Mouse (Mus musculus) limb, embryonic 15.5 days (tissue): ENCODE results near the gene Olfr592. TPM values are rescaled to one million over a fixed set of nuclear protein-coding genes. Genes with fewer than 3 reads are reported as not detected.
"Not testable (repeated sequence)": the region's sequence is repeated elsewhere in the genome, so short reads cannot be mapped to it uniquely, and the experiment has no call there.

Experiments
- ATAC-seq: fragments of 200-750 bp; cut with Nextera tagmentation; 2 replicates; pipeline ENCODE4 v1.8.0; 2017; ENCODE audit warnings: low read depth, moderate TSS enrichment; ENCODE audit not compliant: insufficient number of reproducible peaks, low FRiP score, low TSS enrichment
- H3K27ac ChIP-seq: fragments of 300-500 bp; sonication (generic); 2 replicates; pipeline ENCODE4 v1.5.1; 2015; ENCODE audit warnings: moderate library complexity, mild to moderate bottlenecking, inconsistent platforms
- H3K27me3 ChIP-seq: fragments of 300-500 bp; sonication (generic); 2 replicates; pipeline ENCODE4 v1.6.1; 2015; ENCODE audit warnings: inconsistent platforms
- H3K36me3 ChIP-seq: fragments of 300-500 bp; sonication (generic); 2 replicates; pipeline ENCODE4 v1.6.1; 2015; ENCODE audit warnings: inconsistent platforms
- H3K4me1 ChIP-seq: fragments of 300-500 bp; sonication (generic); 2 replicates; pipeline ENCODE4 v1.6.1; 2015; ENCODE audit warnings: inconsistent platforms
- H3K4me2 ChIP-seq: fragments of 300-500 bp; sonication (generic); 2 replicates; pipeline ENCODE4 v1.6.1; 2015; ENCODE audit warnings: mild to moderate bottlenecking, inconsistent platforms
- H3K4me3 ChIP-seq: fragments of 300-500 bp; sonication (generic); 2 replicates; pipeline ENCODE4 v1.5.1; 2015; ENCODE audit warnings: mild to moderate bottlenecking, inconsistent platforms
- H3K9ac ChIP-seq: fragments of 300-500 bp; sonication (generic); 2 replicates; pipeline ENCODE4 v1.6.1; 2015; ENCODE audit warnings: inconsistent platforms
- H3K9me3 ChIP-seq: fragments of 300-500 bp; sonication (generic); 2 replicates; pipeline ENCODE4 v1.6.1; 2016; ENCODE audit warnings: inconsistent platforms
- WGBS: fragments of 180-500 bp; shearing (Covaris S2); methylation state at CpG from one replicate; pipeline ENCODE4 v1.1.7; 2015; 5-methylcytosine and 5-hydroxymethylcytosine counted together
- polyA plus RNA-seq: library from polyadenylated mRNA; unstranded; fragments of >200 nt; fragmentation: Nextera tagmentation; extraction: Ambion mirVana; gene quantifications from 2 replicates; pipeline ENCODE4 v1.2.1, GENCODE M21; 2015

Olfr592 gene
- not detected in 2 replicates for polyA plus RNA-seq

DNA sequence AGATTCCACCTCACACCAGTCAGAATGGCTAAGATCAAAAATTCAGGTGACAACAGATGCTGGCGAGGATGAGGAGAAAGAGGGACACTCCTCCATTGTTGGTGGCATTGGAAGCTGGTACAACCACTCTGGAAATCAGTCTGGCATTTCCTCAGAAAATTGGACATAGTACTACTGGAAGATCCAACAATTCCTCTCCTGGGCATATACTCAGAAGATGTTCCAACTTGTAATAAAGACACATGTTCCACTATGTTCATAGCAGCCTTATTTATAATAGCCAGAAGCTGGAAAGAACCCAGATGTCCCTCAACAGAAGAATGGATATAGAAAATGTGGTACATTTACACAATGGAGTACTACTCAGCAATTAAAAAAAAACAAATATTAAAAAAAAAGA, at the start of gene Olfr592:
Gene Olfr592 (plus strand): TSS at position 301 of the 400 bp plus-strand sequence.
- not testable (repeated sequence) for H3K4me1 ChIP-seq, ATAC-seq, H3K27me3 ChIP-seq, H3K9me3 ChIP-seq, H3K4me2 ChIP-seq, H3K36me3 ChIP-seq, H3K27ac ChIP-seq, H3K9ac ChIP-seq, H3K4me3 ChIP-seq
- 77% methylated on average over 1 of the region's 1 CpGs for WGBS

GRCm38 (mm10) chr7:103140579-103140978, 44.0 kb upstream of the Olfr592 start, which contains the start of gene Olfr588-ps1:
Gene Olfr588-ps1, plus strand, starts transcription at chr7:103140879.
- Histone ChIP-seq H3K4me2 (no peak within 1 kb of the TSS), H3K9ac (no peak within 1 kb of the TSS), H3K4me3 (no peak within 1 kb of the TSS), H3K36me3 (no peaks in the 10 kb centered on the region), H3K4me1 (no peaks in the 10 kb centered on the region), H3K27ac (no peak within 1 kb of the TSS), H3K9me3 (no peaks in the 10 kb centered on the region), H3K27me3 (no peaks in the 10 kb centered on the region)
- no peak for ATAC-seq
- 67% methylated on average over 1 of the region's 1 CpGs for WGBS

DNA sequence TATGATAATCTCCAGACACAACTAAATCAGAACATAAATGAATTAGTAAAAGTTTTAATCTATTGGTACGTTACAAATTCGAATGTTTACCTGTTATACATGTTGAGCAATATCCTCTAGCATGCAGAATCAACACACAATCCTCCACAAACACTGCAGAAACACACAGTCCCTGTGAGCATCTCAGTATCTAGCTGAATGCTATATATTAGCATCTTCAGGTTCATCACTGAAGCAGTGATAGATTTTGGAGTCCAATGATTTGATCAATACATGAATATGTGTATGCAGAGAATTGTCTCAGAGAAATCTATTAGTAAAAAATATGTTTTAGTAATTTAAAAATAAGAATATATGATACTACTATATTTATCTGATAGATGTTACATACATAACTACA, 28.3 kb upstream of the Olfr592 start, which contains the start of gene Olfr589:
Gene Olfr589 (minus strand): TSS at position 101 of the 400 bp plus-strand sequence.
- Histone ChIP-seq H3K27me3 (no peaks in the 10 kb centered on the region), H3K9me3 (no peaks in the 10 kb centered on the region), H3K36me3 (no peaks in the 10 kb centered on the region), H3K4me2 (no peak within 1 kb of the TSS), H3K4me1 (no peaks in the 10 kb centered on the region), H3K9ac (no peak within 1 kb of the TSS), H3K4me3 (no peak within 1 kb of the TSS), H3K27ac (no peak within 1 kb of the TSS)
- ATAC-seq, result no peak
- 63% methylated on average over 2 of the region's 2 CpGs for WGBS

DNA sequence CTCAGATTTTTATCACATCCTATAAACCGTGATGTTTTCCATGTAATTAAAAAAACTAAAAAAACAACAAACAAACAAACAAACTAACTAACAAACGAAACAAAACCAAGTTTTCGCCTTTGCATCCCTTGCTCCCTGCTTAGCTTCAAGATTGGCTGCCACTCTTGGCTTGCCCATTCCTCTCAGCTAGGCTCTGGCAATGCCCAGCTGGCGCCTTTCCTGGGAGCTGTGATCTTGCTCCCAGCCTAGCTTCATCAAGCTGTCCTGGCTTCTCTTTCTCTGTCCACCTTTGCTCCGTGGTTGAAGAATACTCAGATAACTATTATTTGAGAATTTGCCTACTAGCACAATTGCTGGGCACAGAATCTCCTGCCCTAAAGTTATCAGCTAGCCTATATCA, 14.9 kb upstream of the Olfr592 start:
- H3K9me3 ChIP-seq, result no peaks in the 10 kb centered on the region
- ATAC-seq, result no peak
- no peak overlapping the region for H3K4me3 ChIP-seq
- H3K36me3 ChIP-seq, result no peaks in the 10 kb centered on the region
- H3K4me1 ChIP-seq, result no peaks in the 10 kb centered on the region
- no peak overlapping the region for H3K9ac ChIP-seq
- 73% methylated on average over 5 of the region's 5 CpGs for WGBS
- H3K27me3 ChIP-seq, result no peaks in the 10 kb centered on the region
- no peak overlapping the region for H3K4me2 ChIP-seq
- H3K27ac ChIP-seq, result no peak overlapping the region

DNA sequence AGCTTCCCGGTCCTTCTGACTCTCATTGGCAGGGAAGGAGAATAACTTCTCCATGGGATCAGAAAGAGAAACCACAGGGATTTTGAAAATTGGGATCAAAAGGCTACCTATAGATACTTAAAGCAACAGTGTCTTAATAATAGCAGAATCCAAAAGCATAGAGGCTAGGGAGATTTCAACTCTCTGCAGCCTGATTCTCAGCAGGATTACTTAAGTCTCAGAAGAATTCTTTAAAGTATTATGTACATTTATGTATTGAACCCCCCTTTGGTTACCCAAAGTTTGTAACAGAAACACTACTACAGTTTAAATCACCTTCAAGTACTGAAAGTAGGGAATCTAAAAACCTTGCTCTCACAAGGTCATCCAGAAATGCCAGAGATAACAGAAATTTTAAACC, 6.4 kb upstream of the Olfr592 start, which contains the start of gene Olfr591:
Gene Olfr591 (minus strand): TSS at position 101 of the 400 bp plus-strand sequence.
- H3K9ac ChIP-seq, result no peak within 1 kb of the TSS
- ATAC-seq, result no peak
- H3K4me2 ChIP-seq, result no peak within 1 kb of the TSS
- 71% methylated on average over 1 of the region's 1 CpGs for WGBS
- H3K36me3 ChIP-seq, result no peaks in the 10 kb centered on the region
- H3K27me3 ChIP-seq, result no peaks in the 10 kb centered on the region
- no peaks in the 10 kb centered on the region for H3K4me1 ChIP-seq
- no peak within 1 kb of the TSS for H3K4me3 ChIP-seq
- H3K9me3 ChIP-seq, result no peaks in the 10 kb centered on the region
- no peak within 1 kb of the TSS for H3K27ac ChIP-seq

DNA sequence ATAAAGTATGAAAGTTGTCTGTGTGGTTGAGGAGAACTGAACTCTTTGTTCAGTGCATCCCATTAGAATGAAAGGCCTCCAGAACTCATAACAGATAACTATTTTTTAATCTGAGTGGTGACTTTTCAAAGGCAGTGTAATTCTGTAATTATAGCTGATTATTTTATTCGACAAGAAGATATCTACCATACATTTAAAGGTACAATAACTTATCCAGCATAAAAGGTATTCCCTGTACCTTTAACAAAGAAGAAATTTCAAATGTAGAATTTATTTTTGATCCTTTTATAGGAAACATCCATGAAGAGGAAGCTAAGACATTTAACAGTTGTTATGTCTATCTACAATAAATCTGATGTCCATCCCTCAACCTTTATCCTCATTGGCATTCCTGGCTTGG, 27.0 kb downstream of the Olfr592 start, which contains the start of gene Olfr593:
Gene Olfr593 (plus strand): TSS at position 301 of the 400 bp plus-strand sequence.
- H3K36me3 ChIP-seq, result no peaks in the 10 kb centered on the region
- no peaks in the 10 kb centered on the region for H3K27me3 ChIP-seq
- WGBS, result 56% methylated on average over 1 of the region's 1 CpGs
- H3K9me3 ChIP-seq, result no peaks in the 10 kb centered on the region
- H3K4me1 ChIP-seq, result no peaks in the 10 kb centered on the region
- no peak within 1 kb of the TSS for H3K4me3 ChIP-seq
- ATAC-seq, result no peak
- H3K9ac ChIP-seq, result no peak within 1 kb of the TSS
- H3K4me2 ChIP-seq, result no peak within 1 kb of the TSS
- H3K27ac ChIP-seq, result no peak within 1 kb of the TSS

GRCm38 (mm10) chr7:103212050-103212449, 27.4 kb downstream of the Olfr592 start:
- not testable (repeated sequence) for ATAC-seq, H3K9ac ChIP-seq, H3K4me3 ChIP-seq, H3K27me3 ChIP-seq, H3K9me3 ChIP-seq, H3K36me3 ChIP-seq, H3K4me1 ChIP-seq, H3K27ac ChIP-seq, H3K4me2 ChIP-seq
- 86% methylated on average over 5 of the region's 5 CpGs for WGBS

DNA sequence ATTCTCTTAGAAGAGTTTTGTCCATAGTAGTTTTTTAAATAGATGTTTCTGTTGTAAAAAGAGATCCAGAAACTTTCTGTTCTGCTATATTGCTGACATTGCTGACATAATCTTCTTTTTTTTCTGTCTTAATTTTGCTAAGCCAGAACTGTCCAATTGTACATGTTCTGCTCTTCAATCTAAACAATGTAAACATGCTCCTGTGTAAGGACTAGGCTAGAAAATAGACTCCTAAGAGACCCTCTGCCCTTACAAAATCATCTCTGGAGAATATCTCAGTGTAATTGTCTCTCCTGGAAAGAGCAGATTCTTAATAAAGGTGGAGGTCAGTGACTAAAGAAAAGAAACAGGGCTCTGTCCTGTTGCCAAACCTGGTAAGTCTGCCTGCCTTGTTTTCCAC, 32.1 kb downstream of the Olfr592 start, which contains the start of gene Olfr594:
Gene Olfr594 (plus strand): TSS at position 301 of the 400 bp plus-strand sequence.
- no peak within 1 kb of the TSS for H3K27ac ChIP-seq
- H3K27me3 ChIP-seq, result no peaks in the 10 kb centered on the region
- H3K4me2 ChIP-seq, result no peak within 1 kb of the TSS
- H3K9ac ChIP-seq, result no peak within 1 kb of the TSS
- H3K4me1 ChIP-seq, result no peaks in the 10 kb centered on the region
- no peaks in the 10 kb centered on the region for H3K9me3 ChIP-seq
- H3K4me3 ChIP-seq, result no peak within 1 kb of the TSS
- no peaks in the 10 kb centered on the region for H3K36me3 ChIP-seq
- no peak for ATAC-seq

Other genes starting within 250 kb of the Olfr592 start
- gene Olfr573-ps1, start 242.2 kb upstream of the Olfr592 start, polyA plus RNA-seq, result not detected in 2 replicates
- not detected in 2 replicates for gene Olfr574, start 236.3 kb upstream of the Olfr592 start, polyA plus RNA-seq
- gene Olfr575, start 226.0 kb upstream of the Olfr592 start, polyA plus RNA-seq, result not detected in 2 replicates
- gene Olfr576, start 222.1 kb upstream of the Olfr592 start, polyA plus RNA-seq, result not detected in 2 replicates
- not detected in 2 replicates for gene Olfr577, start 208.9 kb upstream of the Olfr592 start, polyA plus RNA-seq
- gene Olfr578, start 195.5 kb upstream of the Olfr592 start, polyA plus RNA-seq, result not detected in 2 replicates
- not detected in 2 replicates for gene Olfr582, start 146.8 kb upstream of the Olfr592 start, polyA plus RNA-seq
- gene Olfr583, start 133.5 kb upstream of the Olfr592 start, polyA plus RNA-seq, result not detected in 2 replicates
- gene Olfr584, start 102.9 kb upstream of the Olfr592 start, polyA plus RNA-seq, result not detected in 2 replicates
- not detected in 2 replicates for gene Olfr585, start 87.1 kb upstream of the Olfr592 start, polyA plus RNA-seq
- not detected in 2 replicates for gene Olfr586, start 59.2 kb upstream of the Olfr592 start, polyA plus RNA-seq
- not detected in 2 replicates for gene Olfr588-ps1, start 43.9 kb upstream of the Olfr592 start, polyA plus RNA-seq
- gene Olfr589, start 28.4 kb upstream of the Olfr592 start, polyA plus RNA-seq, result not detected in 2 replicates
- not detected in 2 replicates for gene Olfr591, start 6.5 kb upstream of the Olfr592 start, polyA plus RNA-seq
- not detected in 2 replicates for gene Olfr593, start 27.1 kb downstream of the Olfr592 start, polyA plus RNA-seq
- gene Olfr594, start 32.2 kb downstream of the Olfr592 start, polyA plus RNA-seq, result not detected in 2 replicates
- gene Usp17ld, start 67.7 kb downstream of the Olfr592 start, polyA plus RNA-seq, result not detected in 2 replicates
- not detected in 2 replicates for gene Olfr596, start 120.8 kb downstream of the Olfr592 start, polyA plus RNA-seq
- gene Olfr597, start 131.5 kb downstream of the Olfr592 start, polyA plus RNA-seq, result not detected in 2 replicates
- not detected in 2 replicates for gene Olfr598, start 138.8 kb downstream of the Olfr592 start, polyA plus RNA-seq
- not detected in 2 replicates for gene Olfr599, start 151.1 kb downstream of the Olfr592 start, polyA plus RNA-seq
- not detected in 2 replicates for gene Olfr600, start 164.9 kb downstream of the Olfr592 start, polyA plus RNA-seq
- not detected in 2 replicates for gene Olfr601, start 177.9 kb downstream of the Olfr592 start, polyA plus RNA-seq
- gene Olfr603, start 201.4 kb downstream of the Olfr592 start, polyA plus RNA-seq, result not detected in 2 replicates
- gene Usp17lc, start 230.3 kb downstream of the Olfr592 start, polyA plus RNA-seq, result not detected in 2 replicates